Mouse (Mus musculus): ENCODE measurements around the gene Kcns1. TPM values are rescaled to one million over a fixed set of nuclear protein-coding genes. Genes with fewer than 3 reads are reported as not detected.
"Not testable (repeated sequence)": the region's sequence is repeated elsewhere in the genome, so short reads cannot be mapped to it uniquely, and the experiment has no call there.

The Kcns1 gene
- polyA plus RNA-seq (2016; fragmentation: Nextera tagmentation; extraction: Ambion mirVana): not detected in 2 replicates

DNA sequence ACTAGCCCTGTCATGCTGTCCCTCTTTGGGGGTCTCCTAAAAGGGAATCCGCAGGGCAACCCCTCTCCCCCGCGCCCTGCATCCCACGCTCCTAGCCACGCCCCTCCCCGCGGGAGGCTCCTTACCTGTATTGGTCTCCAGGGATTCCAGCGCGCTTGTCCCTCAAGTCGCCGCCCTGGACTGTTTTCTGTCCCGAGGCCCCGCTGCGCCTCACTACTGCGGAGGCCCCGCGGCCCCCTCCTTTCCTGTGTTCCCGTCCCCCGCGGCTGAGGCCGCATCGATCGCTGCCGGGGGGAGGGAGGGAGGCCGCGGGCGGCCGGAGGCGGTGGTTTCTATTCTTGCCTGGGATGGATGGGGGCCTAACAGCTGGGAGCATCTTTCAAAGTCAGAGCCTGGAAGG is at the start of gene Kcns1:
TSS of gene Kcns1 (minus strand) at position 212 of the 400 bp plus-strand sequence.
- Histone ChIP-seq H3K27me3 (ENCODE audit: poor library complexity, severe bottlenecking) (peaks cover 100% of the 10 kb centered on the region), H3K4me1 (peaks cover 32% of the 10 kb centered on the region), H3K36me3 (replicated peaks) (no peaks in the 10 kb centered on the region), H3K4me3 (peak within 1 kb of the TSS; percentile 48), H3K9me3 (no peaks in the 10 kb centered on the region), H3K27ac (no peak within 1 kb of the TSS)
- no peak for DNase-seq (ENCODE audit: extremely low spot score, low spot score)
- WGBS: under 1% methylated on average over 29 of the region's 29 CpGs

GRCm38 (mm10) chr2:164219295-164219694 is 48.4 kb upstream of the Kcns1 start:
- Histone ChIP-seq H3K9me3 (no peaks in the 10 kb centered on the region), H3K4me3 (no peak overlapping the region), H3K4me1 (no peaks in the 10 kb centered on the region), H3K27me3 (ENCODE audit: poor library complexity, severe bottlenecking) (no peaks in the 10 kb centered on the region), H3K36me3 (replicated peaks) (no peaks in the 10 kb centered on the region), H3K27ac (no peak overlapping the region)
- WGBS: 87% methylated on average over 9 of the region's 9 CpGs
- no peak for DNase-seq (ENCODE audit: extremely low spot score, low spot score)

GRCm38 (mm10) chr2:164212711-164213110 is 41.8 kb upstream of the Kcns1 start:
- H3K36me3 ChIP-seq (replicated peaks): no peaks in the 10 kb centered on the region
- 90% methylated on average over 5 of the region's 5 CpGs for WGBS
- no peaks in the 10 kb centered on the region for H3K4me1 ChIP-seq

DNA sequence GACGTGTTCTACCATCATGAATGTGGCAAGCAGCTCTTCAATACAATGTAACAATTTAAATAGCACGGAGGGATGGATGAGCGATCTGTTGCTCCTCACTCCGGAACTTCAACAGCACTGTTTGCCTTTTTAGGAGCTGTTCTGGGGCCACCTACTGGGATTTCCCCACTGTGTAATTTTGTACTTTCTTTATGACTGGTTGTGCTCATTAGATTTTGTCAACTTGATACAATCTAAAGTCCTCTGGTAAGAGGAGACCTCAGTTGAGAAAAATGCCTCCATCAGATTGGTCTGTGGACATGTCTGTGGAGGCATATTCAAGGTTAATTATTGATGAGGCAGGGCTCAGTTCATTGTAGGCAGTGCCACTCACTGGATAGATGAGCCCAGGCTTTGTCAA is 40.0 kb upstream of the Kcns1 start:
- no peak for DNase-seq (ENCODE audit: extremely low spot score, low spot score)
- Histone ChIP-seq H3K9me3 (no peaks in the 10 kb centered on the region), H3K27me3 (ENCODE audit: poor library complexity, severe bottlenecking) (no peaks in the 10 kb centered on the region), H3K4me1 (no peaks in the 10 kb centered on the region), H3K27ac (no peak overlapping the region), H3K36me3 (replicated peaks) (no peaks in the 10 kb centered on the region), H3K4me3 (no peak overlapping the region)
- 86% methylated on average over 4 of the region's 4 CpGs for WGBS

More at GRCm38 (mm10) chr2:164212711-164213110, 41.8 kb upstream of the Kcns1 start:
- no peaks in the 10 kb centered on the region for H3K27me3 ChIP-seq (ENCODE audit: poor library complexity, severe bottlenecking)
- no peak for DNase-seq (ENCODE audit: extremely low spot score, low spot score)
- no peak overlapping the region for H3K4me3 ChIP-seq
- no peak overlapping the region for H3K27ac ChIP-seq
- no peaks in the 10 kb centered on the region for H3K9me3 ChIP-seq

- no peak overlapping the region for H3K4me3 ChIP-seq
- no peak overlapping the region for H3K27ac ChIP-seq
- H3K4me1 ChIP-seq: no peaks in the 10 kb centered on the region
- 82% methylated on average over 4 of the region's 4 CpGs for WGBS
- H3K36me3 ChIP-seq (replicated peaks): no peaks in the 10 kb centered on the region
- H3K27me3 ChIP-seq (ENCODE audit: poor library complexity, severe bottlenecking): no peaks in the 10 kb centered on the region
- no peaks in the 10 kb centered on the region for H3K9me3 ChIP-seq
- no peak for DNase-seq (ENCODE audit: extremely low spot score, low spot score)
Observed at GRCm38 (mm10) chr2:164206676-164207075, 35.8 kb upstream of the Kcns1 start.

DNA sequence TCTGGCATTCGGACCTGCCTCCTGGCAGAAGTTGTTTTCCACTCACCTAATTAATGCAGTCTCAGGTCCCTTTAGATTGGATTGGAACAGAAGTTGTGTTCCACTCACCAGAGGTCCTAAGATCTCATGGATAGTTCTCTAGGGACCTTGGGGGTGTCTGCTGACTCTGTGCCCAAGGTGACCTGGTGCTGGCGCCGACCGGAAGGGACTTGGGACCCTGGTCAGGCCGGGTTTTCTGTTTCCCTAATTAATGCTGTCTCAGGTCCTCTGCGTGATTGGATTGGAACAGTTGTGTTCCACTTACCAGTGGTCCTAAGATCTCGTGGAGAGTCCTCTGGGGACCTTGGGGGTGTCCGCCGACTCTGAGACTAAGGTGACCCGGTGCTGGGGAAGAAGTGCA is 35.1 kb upstream of the Kcns1 start:
- 90% methylated on average over 10 of the region's 10 CpGs for WGBS
- H3K4me1 ChIP-seq; H3K4me3 ChIP-seq; H3K36me3 ChIP-seq (replicated peaks); H3K27ac ChIP-seq; H3K9me3 ChIP-seq; DNase-seq (ENCODE audit: extremely low spot score, low spot score); H3K27me3 ChIP-seq (ENCODE audit: poor library complexity, severe bottlenecking): not testable (repeated sequence)

GRCm38 (mm10) chr2:164199626-164200327 is 28.9 kb upstream of the Kcns1 start, which contains the start of gene Wfdc15a:
Gene Wfdc15a (minus strand): TSS chr2:164200130.
- Histone ChIP-seq H3K36me3 (replicated peaks) (no peaks in the 10 kb centered on the region), H3K27ac (no peak within 1 kb of the TSS), H3K27me3 (ENCODE audit: poor library complexity, severe bottlenecking) (no peaks in the 10 kb centered on the region), H3K4me3 (no peak within 1 kb of the TSS), H3K9me3 (no peaks in the 10 kb centered on the region), H3K4me1 (no peaks in the 10 kb centered on the region)
- DNase-seq (ENCODE audit: extremely low spot score, low spot score): no peak
- 78% methylated on average over 20 of the region's 20 CpGs for WGBS

DNA sequence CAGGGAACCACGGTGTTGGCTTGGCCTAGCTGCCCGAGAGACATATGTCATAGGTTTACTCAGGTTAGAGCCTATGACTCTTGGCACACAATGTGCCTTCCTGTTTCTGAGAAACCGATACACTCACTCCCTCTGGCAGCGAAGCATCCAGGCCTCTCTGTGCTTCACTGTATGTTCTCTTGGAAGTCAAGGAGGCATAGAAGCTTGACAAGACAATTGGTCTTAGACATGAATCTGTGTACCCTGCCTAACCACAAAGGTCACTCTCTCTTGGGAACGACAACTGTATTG is 25.7 kb upstream of the Kcns1 start:
- Histone ChIP-seq H3K9me3 (no peaks in the 10 kb centered on the region), H3K27ac (no peak overlapping the region), H3K36me3 (replicated peaks) (no peaks in the 10 kb centered on the region), H3K4me1 (no peaks in the 10 kb centered on the region), H3K4me3 (no peak overlapping the region), H3K27me3 (ENCODE audit: poor library complexity, severe bottlenecking) (no peaks in the 10 kb centered on the region)
- 90% methylated on average over 5 of the region's 5 CpGs for WGBS
- DNase-seq (ENCODE audit: extremely low spot score, low spot score): no peak

GRCm38 (mm10) chr2:164195971-164196699 is 25.2 kb upstream of the Kcns1 start:
- H3K9me3 ChIP-seq: no peaks in the 10 kb centered on the region
- WGBS: 92% methylated on average over 5 of the region's 5 CpGs
- H3K4me1 ChIP-seq: no peaks in the 10 kb centered on the region
- no peak overlapping the region for H3K4me3 ChIP-seq
- no peak for DNase-seq (ENCODE audit: extremely low spot score, low spot score)
- no peaks in the 10 kb centered on the region for H3K36me3 ChIP-seq (replicated peaks)
- H3K27ac ChIP-seq: no peak overlapping the region
- H3K27me3 ChIP-seq (ENCODE audit: poor library complexity, severe bottlenecking): no peaks in the 10 kb centered on the region

DNA sequence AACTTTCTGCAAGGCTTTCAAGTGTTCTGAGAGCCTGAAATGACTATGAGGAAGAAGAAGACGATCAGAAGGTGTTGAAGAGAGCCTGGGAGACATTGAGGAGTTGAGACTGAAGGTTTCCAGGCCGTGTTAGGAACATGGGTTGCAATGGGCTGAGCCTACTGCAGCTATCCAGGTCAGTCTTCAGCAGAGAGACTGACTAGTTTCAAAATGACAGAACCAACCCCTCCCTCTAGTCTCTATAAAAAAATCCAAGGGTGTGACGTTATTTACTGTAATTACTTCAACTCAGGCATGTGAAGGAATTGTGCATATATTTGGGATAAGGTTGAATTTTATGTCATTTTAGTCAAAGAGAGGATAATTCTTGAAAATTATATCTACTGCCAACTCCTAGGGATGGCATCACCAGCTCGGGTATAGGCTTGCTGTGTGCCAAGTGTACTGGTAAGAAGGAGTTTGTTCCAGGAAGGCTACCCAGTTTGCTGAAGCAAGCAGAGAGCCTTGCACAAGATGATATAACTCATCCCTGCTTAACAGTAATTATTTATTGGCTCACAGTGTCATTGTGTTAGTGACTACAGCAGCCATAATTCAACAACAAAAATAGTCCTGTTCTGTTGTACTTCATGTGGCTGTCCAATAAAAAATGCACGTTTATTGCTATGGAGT is 24.2 kb upstream of the Kcns1 start:
- 89% methylated on average over 5 of the region's 5 CpGs for WGBS

DNA sequence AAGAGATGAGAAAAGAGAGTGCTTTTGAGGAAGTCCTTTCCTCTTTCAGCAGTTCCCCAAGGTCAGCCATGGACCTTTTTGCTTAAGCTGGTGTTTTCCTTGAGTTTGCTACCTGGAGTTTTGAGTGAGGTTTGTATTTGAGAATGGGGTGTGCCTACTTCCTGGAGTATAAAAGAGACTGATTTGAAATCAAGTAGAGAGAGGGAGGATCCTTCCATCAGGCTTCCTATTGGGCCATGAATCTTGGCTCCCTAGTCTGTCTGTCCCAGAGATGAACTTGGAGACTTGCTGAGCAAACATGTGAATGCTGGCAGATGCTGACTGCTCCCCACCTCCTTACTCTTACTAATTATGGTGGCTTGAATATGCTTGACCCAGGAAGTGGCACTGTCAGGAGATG is 21.4 kb upstream of the Kcns1 start:
- no peaks in the 10 kb centered on the region for H3K4me1 ChIP-seq
- no peaks in the 10 kb centered on the region for H3K36me3 ChIP-seq (replicated peaks)
- no peaks in the 10 kb centered on the region for H3K27me3 ChIP-seq (ENCODE audit: poor library complexity, severe bottlenecking)

More for the DNA sequence above, 24.2 kb upstream of the Kcns1 start:
- Histone ChIP-seq H3K4me3 (no peak overlapping the region), H3K27ac (no peak overlapping the region), H3K4me1 (no peaks in the 10 kb centered on the region), H3K27me3 (ENCODE audit: poor library complexity, severe bottlenecking) (no peaks in the 10 kb centered on the region), H3K36me3 (replicated peaks) (no peaks in the 10 kb centered on the region), H3K9me3 (no peaks in the 10 kb centered on the region)
- no peak for DNase-seq (ENCODE audit: extremely low spot score, low spot score)

DNA sequence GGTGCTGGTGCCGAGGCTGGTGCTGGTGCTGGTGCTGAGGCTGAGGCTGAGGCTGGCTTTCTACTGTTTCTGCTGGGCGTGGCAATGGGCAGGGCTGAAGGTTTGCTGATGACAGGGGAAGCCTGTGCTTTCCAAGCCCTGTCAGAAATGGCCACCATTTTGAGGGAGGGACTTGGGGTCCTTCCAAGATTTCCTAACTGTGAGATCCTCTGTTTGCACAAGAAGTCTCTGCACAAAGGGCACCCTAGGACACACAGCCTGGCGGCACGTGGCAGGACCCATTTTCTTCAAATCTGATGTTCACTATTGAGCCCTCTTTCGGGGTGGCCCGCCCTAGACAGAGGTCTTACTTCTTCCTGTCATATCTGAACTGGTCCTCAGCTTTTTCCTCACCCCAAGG is 19.7 kb upstream of the Kcns1 start, which contains the start of gene Wfdc12:
TSS of gene Wfdc12 (minus strand) at position 33 of the 400 bp plus-strand sequence.
- H3K27ac ChIP-seq: no peak within 1 kb of the TSS
- no peak for DNase-seq (ENCODE audit: extremely low spot score, low spot score)
- H3K4me1 ChIP-seq: no peaks in the 10 kb centered on the region
- H3K4me3 ChIP-seq: no peak within 1 kb of the TSS
- H3K27me3 ChIP-seq (ENCODE audit: poor library complexity, severe bottlenecking): no peaks in the 10 kb centered on the region
- WGBS: 85% methylated on average over 6 of the region's 6 CpGs
- H3K36me3 ChIP-seq (replicated peaks): no peaks in the 10 kb centered on the region
- no peaks in the 10 kb centered on the region for H3K9me3 ChIP-seq

More for the DNA sequence above, 21.4 kb upstream of the Kcns1 start:
- Histone ChIP-seq H3K9me3 (no peaks in the 10 kb centered on the region), H3K4me3 (no peak overlapping the region), H3K27ac (no peak overlapping the region)
- no peak for DNase-seq (ENCODE audit: extremely low spot score, low spot score)

DNA sequence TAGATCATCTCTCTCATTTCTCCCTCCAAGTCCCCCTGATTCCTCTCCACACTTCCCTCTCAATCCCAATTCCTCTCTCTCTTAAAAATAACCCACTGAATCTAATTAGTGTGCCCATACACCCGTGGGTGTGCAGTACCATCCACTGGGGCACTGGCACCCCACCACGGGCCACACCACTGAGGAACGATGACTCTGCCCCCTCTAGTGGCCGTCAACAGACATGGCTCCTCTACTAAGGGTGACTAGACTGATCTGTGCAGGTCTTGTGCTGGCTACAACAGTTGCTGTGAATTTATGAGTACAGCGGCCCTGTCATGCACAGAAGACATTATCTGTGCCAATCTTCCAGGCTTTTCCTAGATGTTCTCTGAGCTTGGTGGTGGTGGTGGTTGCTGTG is 17.8 kb upstream of the Kcns1 start:
- no peaks in the 10 kb centered on the region for H3K27me3 ChIP-seq (ENCODE audit: poor library complexity, severe bottlenecking)
- no peaks in the 10 kb centered on the region for H3K9me3 ChIP-seq
- no peak overlapping the region for H3K27ac ChIP-seq
- no peaks in the 10 kb centered on the region for H3K36me3 ChIP-seq (replicated peaks)
- peaks cover 9% of the 10 kb centered on the region for H3K4me1 ChIP-seq
- 31% methylated on average over 5 of the region's 5 CpGs for WGBS
- no peak for DNase-seq (ENCODE audit: extremely low spot score, low spot score)
- H3K4me3 ChIP-seq: no peak overlapping the region

Measured in forebrain, embryonic 10.5 days (tissue).